Mouse (Mus musculus) forebrain, postnatal 0 days (tissue): ENCODE measurements at regions not wholly inside any gene's neighbourhood (a gene's known extent, or its start where the extent isn't known, plus 50 kb on each side); places are given as distances from the start of the nearest gene placed in this dataset.

Experiments used
- ATAC-seq: fragments of 200-750 bp; cut with Nextera tagmentation; 2 replicates; pipeline ENCODE4 v1.8.0; 2017; ENCODE audit warnings: mild to moderate bottlenecking, moderate library complexity
- DNase-seq: peaks from one replicate; pipeline ENCODE4 v3.0.0-alpha.2; 2015
- H3K27ac ChIP-seq: fragments of 300-500 bp; sonication (generic); 2 replicates; pipeline ENCODE4 v1.5.1; 2014; ENCODE audit warnings: low read depth, mild to moderate bottlenecking, antibody characterized with exemption, low read length, moderate library complexity, mixed read lengths
- H3K27me3 ChIP-seq: fragments of 300-500 bp; sonication (generic); 2 replicates; pipeline ENCODE4 v1.6.1; 2014; ENCODE audit warnings: mild to moderate bottlenecking, low read length, mixed read lengths; ENCODE audit not compliant: insufficient read depth
- H3K36me3 ChIP-seq: fragments of 300-500 bp; sonication (generic); 2 replicates; pipeline ENCODE4 v1.6.1; 2014; ENCODE audit warnings: mild to moderate bottlenecking, moderate library complexity; ENCODE audit not compliant: insufficient read depth
- H3K4me1 ChIP-seq: fragments of 300-500 bp; sonication (generic); 2 replicates; pipeline ENCODE4 v1.6.1; 2014; ENCODE audit warnings: antibody characterized with exemption; ENCODE audit not compliant: insufficient read depth
- H3K4me2 ChIP-seq: fragments of 300-500 bp; sonication (generic); 2 replicates; pipeline ENCODE4 v1.6.1; 2014; ENCODE audit warnings: low read depth, mild to moderate bottlenecking, moderate library complexity
- H3K4me3 ChIP-seq: fragments of 300-500 bp; sonication (generic); 2 replicates; pipeline ENCODE4 v1.5.1; 2014; ENCODE audit warnings: low read depth, low read length, mixed read lengths
- H3K9ac ChIP-seq: fragments of 300-500 bp; sonication (generic); 2 replicates; pipeline ENCODE4 v1.6.1; 2014; ENCODE audit warnings: mild to moderate bottlenecking
- H3K9me3 ChIP-seq: fragments of 300-500 bp; sonication (generic); 2 replicates; pipeline ENCODE4 v1.6.1; 2016; ENCODE audit warnings: low read length
- CTCF ChIP-seq: sonication (generic); IDR thresholded peaks from 2 replicates; pipeline ENCODE4 v1.5.1; 2016; ENCODE audit warnings: antibody characterized with exemption, control low read depth, low read depth
- WGBS: fragments of 180-500 bp; shearing (Covaris S2); extraction: QIAGEN DNeasy Blood & Tissue Kit; methylation state at CpG from one replicate; pipeline ENCODE4 v1.1.7; 2014; 5-methylcytosine and 5-hydroxymethylcytosine counted together

GRCm38 (mm10) chr1:42231897-42232296 is 463.7 kb upstream of the Pou3f3 start:
- no peaks in the 10 kb centered on the region for H3K9me3 ChIP-seq
- DNase-seq (peak; percentile 51), ATAC-seq (no peak)
- H3K4me3 ChIP-seq: no peak overlapping the region
- H3K36me3 ChIP-seq: no peaks in the 10 kb centered on the region
- peaks cover 3% of the 10 kb centered on the region; the same call in 1 of the 2 replicates for H3K4me1 ChIP-seq
- H3K9ac ChIP-seq: no peak overlapping the region
- 58% methylated on average over 5 of the region's 5 CpGs for WGBS
- no peak for TF ChIP-seq CTCF
- H3K27ac ChIP-seq: peak overlapping the region; percentile 68
- no peak overlapping the region for H3K4me2 ChIP-seq
- H3K27me3 ChIP-seq: no peaks in the 10 kb centered on the region

GRCm38 (mm10) chr1:42232716-42233115 is 462.9 kb upstream of the Pou3f3 start:
- no peaks in the 10 kb centered on the region for H3K9me3 ChIP-seq
- TF ChIP-seq CTCF: no peak
- peak overlapping the region; percentile 64 for H3K27ac ChIP-seq
- H3K4me2 ChIP-seq: no peak overlapping the region
- WGBS: 42% methylated on average over 6 of the region's 6 CpGs
- H3K4me3 ChIP-seq: no peak overlapping the region
- H3K4me1 ChIP-seq: peaks cover 3% of the 10 kb centered on the region; the same call in 1 of the 2 replicates
- no peaks in the 10 kb centered on the region for H3K27me3 ChIP-seq
- ATAC-seq (no peak), DNase-seq (peak; percentile 42)
- H3K9ac ChIP-seq: no peak overlapping the region
- no peaks in the 10 kb centered on the region for H3K36me3 ChIP-seq

DNA sequence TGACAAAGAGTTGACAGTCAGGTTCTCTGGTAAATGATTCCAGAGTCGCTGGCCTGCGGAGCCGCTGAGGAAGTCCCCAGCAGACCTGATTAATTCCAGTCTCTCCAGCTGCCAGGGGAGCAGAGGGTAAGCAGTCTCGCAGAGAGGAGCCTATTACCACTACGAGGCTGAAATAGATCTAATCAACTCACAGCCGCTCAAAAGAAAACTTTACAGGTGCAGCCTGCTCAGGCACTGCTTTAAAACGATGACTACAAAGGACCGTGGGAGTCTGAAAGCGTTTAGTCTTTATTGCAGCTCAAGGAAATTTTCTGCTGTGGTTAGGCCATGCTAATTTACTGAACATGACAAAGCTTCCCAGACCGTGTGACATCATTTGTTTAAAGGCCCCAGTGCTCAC is 462.3 kb upstream of the Pou3f3 start:
- ATAC-seq: 0 out of 2 replicates have a peak, but pooled peaks have one; percentile 5
- DNase-seq: peak; percentile 61

GRCm38 (mm10) chr1:42236466-42237010 is 459.0 kb upstream of the Pou3f3 start:
- no peak for ATAC-seq
- no peak overlapping the region for H3K4me3 ChIP-seq
- H3K27ac ChIP-seq: no peak overlapping the region
- H3K36me3 ChIP-seq: no peaks in the 10 kb centered on the region
- no peaks in the 10 kb centered on the region for H3K27me3 ChIP-seq
- 84% methylated on average over 2 of the region's 2 CpGs for WGBS
- no peaks in the 10 kb centered on the region for H3K9me3 ChIP-seq
- H3K4me2 ChIP-seq: no peak overlapping the region
- no peak for DNase-seq
- H3K4me1 ChIP-seq: peaks cover 6% of the 10 kb centered on the region
- no peak for TF ChIP-seq CTCF
- H3K9ac ChIP-seq: no peak overlapping the region

More for the DNA sequence above, 462.3 kb upstream of the Pou3f3 start:
- Histone ChIP-seq H3K36me3 (no peaks in the 10 kb centered on the region), H3K4me1 (peaks cover 3% of the 10 kb centered on the region; the same call in 1 of the 2 replicates), H3K9ac (0 out of 2 replicates have a peak overlapping the region, but pooled peaks have one; percentile 11), H3K4me3 (no peak overlapping the region), H3K4me2 (no peak overlapping the region), H3K27ac (peak overlapping the region; percentile 40; the same call in 1 of the 2 replicates), H3K9me3 (no peaks in the 10 kb centered on the region), H3K27me3 (no peaks in the 10 kb centered on the region)
- no peak for TF ChIP-seq CTCF
- WGBS: 6% methylated on average over 10 of the region's 10 CpGs

- Histone ChIP-seq H3K27me3 (no peaks in the 10 kb centered on the region), H3K9ac (no peak overlapping the region), H3K36me3 (no peaks in the 10 kb centered on the region), H3K4me2 (no peak overlapping the region), H3K9me3 (no peaks in the 10 kb centered on the region), H3K4me1 (peaks cover 21% of the 10 kb centered on the region), H3K27ac (no peak overlapping the region), H3K4me3 (no peak overlapping the region)
- DNase-seq (no peak), ATAC-seq (no peak)
- peak; percentile 53 for TF ChIP-seq CTCF
- WGBS: 86% methylated on average over 3 of the region's 3 CpGs
Observed at GRCm38 (mm10) chr1:42238408-42238807, 457.2 kb upstream of the Pou3f3 start.

GRCm38 (mm10) chr1:42241172-42241571 is 454.4 kb upstream of the Pou3f3 start:
- H3K4me3 ChIP-seq: no peak overlapping the region
- TF ChIP-seq CTCF: no peak
- H3K27ac ChIP-seq: 0 out of 2 replicates have a peak overlapping the region, but pooled peaks have one; percentile 89
- no peak for DNase-seq
- no peaks in the 10 kb centered on the region for H3K27me3 ChIP-seq
- H3K36me3 ChIP-seq: no peaks in the 10 kb centered on the region
- WGBS: 33% methylated on average over 9 of the region's 9 CpGs
- no peak overlapping the region for H3K9ac ChIP-seq
- peaks cover 21% of the 10 kb centered on the region for H3K4me1 ChIP-seq
- no peaks in the 10 kb centered on the region for H3K9me3 ChIP-seq
- no peak for ATAC-seq
- H3K4me2 ChIP-seq: no peak overlapping the region

- Histone ChIP-seq H3K4me2 (no peak overlapping the region), H3K9me3 (no peaks in the 10 kb centered on the region), H3K4me3 (no peak overlapping the region), H3K36me3 (no peaks in the 10 kb centered on the region), H3K4me1 (peaks cover 21% of the 10 kb centered on the region), H3K9ac (no peak overlapping the region), H3K27me3 (no peaks in the 10 kb centered on the region), H3K27ac (peak overlapping the region; percentile 89)
- TF ChIP-seq CTCF: no peak
- WGBS: 82% methylated on average over 11 of the region's 11 CpGs
- DNase-seq: no peak
- ATAC-seq: no peak
Observed at GRCm38 (mm10) chr1:42241601-42242220, 453.9 kb upstream of the Pou3f3 start.
